Mouse (Mus musculus) midbrain, embryonic 11.5 days (tissue): ENCODE data around the gene Copa. TPM values are rescaled to one million over a fixed set of nuclear protein-coding genes. Genes with fewer than 3 reads are reported as not detected.

Source experiments
- ATAC-seq: fragments of 200-750 bp; cut with Nextera tagmentation; 2 replicates; pipeline ENCODE4 v1.8.0; 2017; ENCODE audit warnings: moderate TSS enrichment, moderate library complexity; ENCODE audit not compliant: low FRiP score
- DNase-seq: peaks from one replicate; pipeline ENCODE4 v3.0.0; 2015; ENCODE audit warnings: low spot score; ENCODE audit errors: missing footprints
- H3K27ac ChIP-seq: fragments of 300-500 bp; sonication (generic); 2 replicates; pipeline ENCODE4 v1.5.1; 2014; ENCODE audit warnings: low read depth, low read length
- H3K27me3 ChIP-seq: fragments of 300-500 bp; sonication (generic); 2 replicates; pipeline ENCODE4 v1.6.1; 2014; ENCODE audit warnings: mild to moderate bottlenecking, low read length, moderate library complexity, mixed read lengths; ENCODE audit not compliant: control insufficient read depth, insufficient read depth
- H3K36me3 ChIP-seq: fragments of 300-500 bp; sonication (generic); 2 replicates; pipeline ENCODE4 v1.6.1; 2014; ENCODE audit warnings: mild to moderate bottlenecking, low read length, moderate library complexity, mixed read lengths; ENCODE audit not compliant: control insufficient read depth, insufficient read depth
- H3K4me1 ChIP-seq: fragments of 300-500 bp; sonication (generic); 2 replicates; pipeline ENCODE4 v1.6.1; 2014; ENCODE audit warnings: low read length; ENCODE audit not compliant: control insufficient read depth, insufficient read depth
- H3K4me2 ChIP-seq: fragments of 300-500 bp; sonication (generic); 2 replicates; pipeline ENCODE4 v1.6.1; 2014; ENCODE audit warnings: mild to moderate bottlenecking, moderate library complexity
- H3K4me3 ChIP-seq: fragments of 300-500 bp; sonication (generic); 2 replicates; pipeline ENCODE4 v1.5.1; 2014; ENCODE audit warnings: low read depth, low read length
- H3K9ac ChIP-seq: fragments of 300-500 bp; sonication (generic); 2 replicates; pipeline ENCODE4 v1.6.1; 2014; ENCODE audit warnings: low read length
- H3K9me3 ChIP-seq: fragments of 300-500 bp; sonication (generic); 2 replicates; pipeline ENCODE4 v1.6.1; 2016; ENCODE audit warnings: low read length; ENCODE audit not compliant: control insufficient read depth
- WGBS: fragments of 180-500 bp; shearing (Covaris S2); extraction: QIAGEN DNeasy Blood & Tissue Kit; methylation state at CpG from one replicate; pipeline ENCODE4 v1.1.7; 2014; 5-methylcytosine and 5-hydroxymethylcytosine counted together
- polyA plus RNA-seq: library from polyadenylated mRNA; unstranded; fragments of >200 nt; fragmentation: Nextera tagmentation; extraction: Ambion mirVana; gene quantifications from 2 replicates; pipeline ENCODE4 v1.2.1, GENCODE M21; 2014

Gene Copa
- polyA plus RNA-seq, 1 experiment from 2014 or later = 178 TPM

DNA sequence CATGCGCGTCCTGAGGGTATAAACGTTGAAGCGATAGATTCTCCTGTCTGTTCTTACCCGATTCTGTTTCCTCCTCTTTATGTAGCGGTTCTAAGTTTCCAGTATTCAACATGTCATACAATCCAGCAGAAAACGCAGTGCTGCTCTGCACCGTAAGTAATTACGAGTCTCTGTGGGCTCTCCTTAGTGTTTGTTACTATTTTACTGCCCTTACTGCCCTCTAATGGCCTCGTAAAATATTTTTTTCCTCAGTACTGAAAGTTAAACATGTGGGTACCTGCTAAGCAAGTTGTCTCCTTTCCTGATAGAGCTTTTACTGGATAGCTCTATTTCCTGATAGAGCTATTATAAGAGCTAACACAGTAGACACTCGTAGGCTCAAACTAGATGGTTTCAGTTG lies 22.8 kb downstream of the Copa start:
- H3K4me1 ChIP-seq = no peaks in the 10 kb centered on the region
- peaks cover 19% of the 10 kb centered on the region for H3K36me3 ChIP-seq
- no peak overlapping the region for H3K4me3 ChIP-seq
- no peak overlapping the region for H3K27ac ChIP-seq
- DNase-seq (no peak), ATAC-seq (no peak)
- no peaks in the 10 kb centered on the region for H3K9me3 ChIP-seq
- WGBS = 89% methylated on average over 11 of the region's 11 CpGs
- no peak overlapping the region for H3K9ac ChIP-seq
- no peak overlapping the region for H3K4me2 ChIP-seq
- no peaks in the 10 kb centered on the region for H3K27me3 ChIP-seq

DNA sequence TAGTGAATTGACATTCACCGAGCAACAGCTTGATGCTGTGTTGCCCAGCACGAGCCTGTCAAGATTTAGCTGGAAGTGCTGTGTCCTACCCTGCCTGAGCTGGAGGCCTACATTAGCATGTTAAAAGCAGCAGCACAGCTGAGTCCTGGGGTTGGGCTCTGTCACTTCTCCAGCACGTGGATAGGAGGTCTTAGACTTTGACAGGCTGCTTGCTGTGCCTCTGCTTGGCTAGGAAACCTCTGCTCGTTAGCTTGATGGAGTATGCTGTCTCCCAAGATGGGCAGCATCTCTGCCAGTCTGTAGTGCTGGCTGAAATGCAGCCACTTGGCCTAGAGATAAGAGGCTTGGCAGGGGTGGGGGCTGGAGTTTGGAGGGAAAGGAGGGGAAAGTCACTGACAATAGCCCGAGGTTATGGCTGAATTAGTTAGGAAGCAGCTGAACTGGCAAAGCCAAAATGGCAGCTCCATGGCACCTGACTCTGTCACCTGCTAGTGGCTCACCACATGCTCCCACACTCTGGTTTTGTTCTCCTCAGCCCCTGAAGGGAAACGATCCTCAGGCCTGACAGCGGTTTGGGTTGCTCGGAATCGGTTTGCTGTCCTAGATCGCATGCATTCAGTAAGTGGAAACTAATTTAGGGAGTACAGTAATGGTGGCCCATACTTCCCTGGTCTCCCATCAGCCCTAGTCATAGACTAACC lies 25.6 kb downstream of the Copa start:
- 79% methylated on average over 10 of the region's 10 CpGs for WGBS
- H3K9ac ChIP-seq = no peak overlapping the region
- H3K9me3 ChIP-seq = no peaks in the 10 kb centered on the region
- ATAC-seq (peak; percentile 40; the same call in 1 of the 2 replicates), DNase-seq (no peak)
- H3K27me3 ChIP-seq = no peaks in the 10 kb centered on the region
- H3K4me2 ChIP-seq = no peak overlapping the region
- H3K36me3 ChIP-seq = peaks cover 26% of the 10 kb centered on the region
- no peaks in the 10 kb centered on the region for H3K4me1 ChIP-seq
- H3K27ac ChIP-seq = no peak overlapping the region
- H3K4me3 ChIP-seq = no peak overlapping the region

DNA sequence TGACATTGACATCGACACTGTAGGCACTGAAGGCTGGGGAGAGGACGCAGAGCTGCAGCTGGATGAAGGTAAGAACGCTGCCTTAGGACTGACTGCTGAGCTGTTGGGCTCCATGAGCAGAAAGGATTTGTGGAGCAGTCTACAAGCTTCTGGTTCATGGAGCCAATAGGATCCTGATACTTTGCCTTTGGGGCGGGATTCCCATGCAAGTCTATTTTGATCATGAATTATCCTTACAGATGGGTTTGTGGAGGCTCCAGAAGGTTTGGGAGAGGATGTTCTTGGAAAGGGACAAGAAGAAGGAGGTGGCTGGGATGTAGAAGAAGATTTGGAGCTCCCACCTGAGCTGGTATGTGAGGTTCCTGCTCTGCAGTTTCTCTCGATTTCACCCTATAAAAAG lies 34.6 kb downstream of the Copa start:
- DNase-seq = no peak
- Histone ChIP-seq H3K4me3 (no peak overlapping the region), H3K9ac (no peak overlapping the region), H3K9me3 (no peaks in the 10 kb centered on the region), H3K36me3 (peaks cover 58% of the 10 kb centered on the region), H3K4me2 (no peak overlapping the region), H3K4me1 (no peaks in the 10 kb centered on the region), H3K27ac (no peak overlapping the region), H3K27me3 (no peaks in the 10 kb centered on the region)
- ATAC-seq = no peak
- 93% methylated on average over 5 of the region's 5 CpGs for WGBS

DNA sequence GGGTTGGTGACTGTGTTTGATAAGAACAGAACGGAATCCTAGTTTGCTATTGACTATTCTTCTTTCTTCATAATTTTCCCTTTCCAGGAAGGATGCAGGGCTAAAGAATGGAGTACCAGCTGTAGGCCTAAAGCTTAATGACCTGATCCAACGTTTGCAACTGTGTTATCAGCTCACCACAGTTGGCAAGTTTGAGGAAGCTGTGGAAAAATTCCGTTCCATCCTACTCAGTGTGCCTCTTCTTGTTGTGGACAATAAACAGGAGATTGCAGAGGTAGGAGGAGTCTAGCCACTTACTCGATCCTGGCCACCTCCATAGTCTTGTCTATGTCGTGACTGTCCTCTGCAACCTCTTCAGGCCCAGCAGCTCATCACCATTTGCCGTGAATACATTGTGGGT lies 36.8 kb downstream of the Copa start:
- H3K9ac ChIP-seq = no peak overlapping the region
- no peaks in the 10 kb centered on the region for H3K9me3 ChIP-seq
- H3K27me3 ChIP-seq = no peaks in the 10 kb centered on the region
- peaks cover 45% of the 10 kb centered on the region for H3K36me3 ChIP-seq
- no peak overlapping the region for H3K4me3 ChIP-seq
- no peak overlapping the region for H3K4me2 ChIP-seq
- H3K4me1 ChIP-seq = no peaks in the 10 kb centered on the region
- DNase-seq = no peak
- no peak for ATAC-seq
- no peak overlapping the region for H3K27ac ChIP-seq
- 82% methylated on average over 6 of the region's 6 CpGs for WGBS

DNA sequence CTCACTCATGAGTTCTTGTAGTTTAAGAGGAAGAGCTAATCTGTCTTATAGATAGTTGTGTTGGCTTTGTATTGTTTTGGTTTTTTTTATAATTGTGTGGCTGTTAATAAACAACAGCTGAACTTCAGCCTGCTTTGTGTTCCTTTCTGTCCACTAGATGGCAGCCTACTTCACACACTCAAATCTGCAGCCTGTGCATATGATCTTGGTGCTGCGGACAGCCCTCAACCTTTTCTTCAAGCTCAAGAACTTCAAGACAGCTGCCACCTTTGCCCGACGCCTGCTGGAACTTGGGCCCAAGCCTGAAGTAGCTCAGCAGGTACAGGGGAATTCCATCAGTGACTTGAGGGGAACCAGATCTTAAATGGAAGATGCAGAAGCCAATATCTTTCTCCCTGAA lies 37.4 kb downstream of the Copa start:
- Histone ChIP-seq H3K4me3 (no peak overlapping the region), H3K27ac (no peak overlapping the region), H3K27me3 (no peaks in the 10 kb centered on the region), H3K36me3 (peaks cover 40% of the 10 kb centered on the region), H3K4me1 (no peaks in the 10 kb centered on the region), H3K9ac (no peak overlapping the region), H3K4me2 (no peak overlapping the region), H3K9me3 (no peaks in the 10 kb centered on the region)
- WGBS = 60% methylated on average over 3 of the region's 3 CpGs
- 0 out of 2 replicates have a peak, but pooled peaks have one; percentile 55 for ATAC-seq
- DNase-seq = peak; percentile 92

DNA sequence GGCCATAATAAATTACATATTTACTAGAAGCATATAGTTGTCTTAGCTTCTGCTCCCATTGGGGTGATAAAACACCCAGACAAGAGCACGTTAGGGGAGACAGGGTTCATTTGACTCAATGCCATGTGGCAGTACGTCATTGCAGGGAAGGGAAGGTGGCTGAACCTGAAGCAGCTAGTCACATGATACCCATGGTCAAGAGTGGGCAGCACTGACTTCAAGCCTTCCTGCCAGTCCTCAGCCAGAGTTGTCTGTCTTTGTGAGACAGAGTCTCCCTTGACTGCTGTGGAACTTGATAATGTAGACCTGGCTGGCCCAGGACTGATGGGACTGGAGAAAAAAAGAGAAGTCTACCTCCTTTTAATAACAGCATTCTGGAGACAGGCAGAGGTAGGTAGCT lies 40.3 kb downstream of the Copa start:
- Histone ChIP-seq H3K4me3 (no peak overlapping the region), H3K27me3 (no peaks in the 10 kb centered on the region), H3K36me3 (peaks cover 20% of the 10 kb centered on the region), H3K27ac (no peak overlapping the region), H3K4me1 (peaks cover 8% of the 10 kb centered on the region), H3K4me2 (no peak overlapping the region), H3K9ac (no peak overlapping the region), H3K9me3 (no peaks in the 10 kb centered on the region)
- ATAC-seq (no peak), DNase-seq (no peak)
- WGBS = 84% methylated on average over 2 of the region's 2 CpGs

DNA sequence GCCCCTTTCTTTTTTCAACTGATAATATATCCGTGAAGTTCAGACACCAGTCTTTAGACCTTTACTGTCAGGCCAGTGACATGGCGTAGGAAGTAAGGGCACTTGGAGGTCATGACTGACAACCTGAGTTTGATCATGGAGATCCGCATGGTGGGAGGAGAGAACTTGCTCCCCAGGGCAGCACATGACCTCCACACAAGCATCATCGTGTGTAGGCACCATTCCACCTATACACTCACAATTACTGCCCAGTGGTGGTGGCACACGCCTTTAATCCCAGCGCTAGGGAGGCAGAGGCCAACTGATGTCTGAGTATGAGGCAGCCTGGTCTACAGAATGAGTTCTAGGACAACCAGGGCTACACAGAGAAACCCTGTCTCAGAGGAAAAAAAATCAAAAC lies 42.2 kb downstream of the Copa start:
- DNase-seq = no peak
- H3K27ac ChIP-seq = no peak overlapping the region
- H3K4me1 ChIP-seq = peaks cover 10% of the 10 kb centered on the region
- no peaks in the 10 kb centered on the region for H3K9me3 ChIP-seq
- peaks cover 17% of the 10 kb centered on the region for H3K36me3 ChIP-seq
- no peak overlapping the region for H3K9ac ChIP-seq
- H3K4me3 ChIP-seq = no peak overlapping the region
- 75% methylated on average over 6 of the region's 6 CpGs for WGBS
- H3K4me2 ChIP-seq = no peak overlapping the region
- no peaks in the 10 kb centered on the region for H3K27me3 ChIP-seq
- ATAC-seq = no peak

DNA sequence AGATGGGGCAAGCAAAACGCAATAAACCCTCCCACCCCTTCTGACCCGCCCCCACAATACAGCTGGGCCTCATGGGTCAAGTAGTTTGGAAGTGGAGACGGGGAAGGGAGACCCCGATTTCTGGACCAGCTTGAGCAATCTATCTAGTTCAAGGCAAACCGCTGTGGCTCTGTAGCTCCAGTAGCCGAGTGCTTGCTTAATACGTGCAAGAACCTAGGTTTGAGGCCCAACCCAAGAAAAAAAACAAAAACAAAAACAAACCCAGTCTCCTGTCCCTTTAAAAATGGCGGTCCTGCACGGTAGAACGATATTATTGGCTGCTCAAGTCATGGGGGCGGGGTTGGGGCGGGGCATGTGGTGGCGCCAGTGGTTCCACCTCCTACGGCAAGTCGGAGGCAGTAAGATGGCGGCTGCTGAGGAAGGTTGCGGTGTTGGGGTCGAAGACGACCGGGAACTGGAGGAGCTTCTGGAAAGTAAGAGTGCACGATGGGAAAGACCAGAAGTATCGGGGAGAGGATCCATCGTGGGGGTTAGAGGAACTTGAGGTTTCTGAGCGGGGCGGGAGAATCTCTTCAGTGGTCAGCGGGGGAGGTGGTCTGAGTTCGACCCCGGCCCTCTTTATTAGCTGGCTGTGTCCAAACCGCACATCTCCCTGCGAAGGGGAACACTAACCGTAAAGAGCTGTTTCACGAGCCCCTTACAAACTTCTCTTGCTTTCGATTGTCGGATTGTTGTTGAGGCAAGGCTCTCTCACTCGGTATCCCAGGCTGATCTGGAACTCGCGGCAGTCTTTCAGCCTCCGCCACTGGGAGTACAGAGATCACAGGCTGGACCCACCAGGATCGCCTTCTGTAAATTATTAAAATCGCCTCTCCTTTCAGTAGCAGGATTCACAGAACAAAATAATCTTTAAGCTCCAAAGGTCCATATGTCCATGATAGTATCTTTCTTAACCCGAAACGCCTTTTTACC lies 44.3 kb downstream of the Copa start, which contains the start of gene Pex19:
Gene Pex19 (plus strand): TSS at position 380 of the 972 bp plus-strand sequence.
- DNase-seq (peak; percentile 99), ATAC-seq (peak; percentile 98)
- Histone ChIP-seq H3K4me3 (peak within 1 kb of the TSS; percentile 81), H3K9me3 (no peaks in the 10 kb centered on the region), H3K36me3 (peaks cover 15% of the 10 kb centered on the region), H3K4me1 (peaks cover 10% of the 10 kb centered on the region), H3K9ac (peak within 1 kb of the TSS; percentile 84), H3K27me3 (no peaks in the 10 kb centered on the region), H3K4me2 (peak within 1 kb of the TSS; percentile 67), H3K27ac (no peak within 1 kb of the TSS)
- 2% methylated on average over 42 of the region's 42 CpGs for WGBS

DNA sequence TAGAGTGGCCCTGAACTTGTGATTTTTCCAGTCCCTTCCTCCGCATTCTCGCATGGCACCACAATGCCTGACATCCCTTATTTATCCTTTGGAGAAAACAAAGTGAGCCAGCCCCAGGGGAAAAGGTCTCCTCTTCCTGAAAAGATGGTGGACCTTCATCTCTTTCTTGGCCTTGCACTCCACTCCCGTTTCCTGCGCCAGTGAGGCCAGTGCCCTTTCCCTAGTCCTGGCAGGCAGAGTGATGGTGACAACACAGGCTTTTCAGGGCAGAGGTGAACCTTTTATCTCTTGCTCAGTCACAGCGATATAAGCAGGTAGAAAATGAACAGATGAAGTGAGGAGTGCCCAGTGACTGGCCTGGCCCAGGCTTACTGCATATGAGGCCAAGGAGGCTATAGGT lies 45.2 kb downstream of the Copa start:
- ATAC-seq (no peak), DNase-seq (no peak)
- peak overlapping the region; percentile 81 for H3K4me3 ChIP-seq
- H3K4me2 ChIP-seq = peak overlapping the region; percentile 67
- H3K9me3 ChIP-seq = no peaks in the 10 kb centered on the region
- H3K9ac ChIP-seq = peak overlapping the region; percentile 84
- peaks cover 23% of the 10 kb centered on the region for H3K36me3 ChIP-seq
- H3K27me3 ChIP-seq = no peaks in the 10 kb centered on the region
- 60% methylated on average over 5 of the region's 5 CpGs for WGBS
- H3K27ac ChIP-seq = no peak overlapping the region
- peaks cover 10% of the 10 kb centered on the region for H3K4me1 ChIP-seq
